Mouse (Mus musculus): ENCODE measurements around the gene Tbc1d22b. TPM values are rescaled to one million over a fixed set of nuclear protein-coding genes. Genes with fewer than 3 reads are reported as not detected.

Tbc1d22b gene
- total and polyA plus RNA-seq, 3 experiments: 5.3 to 30.2 (median 26.2) TPM

- H3K9me3 ChIP-seq (replicated peaks): peaks cover 4% of the 10 kb centered on the region; the same call in 1 of the 2 replicates
- H3K4me1 ChIP-seq (ENCODE audit: insufficient read depth, low read depth, low read length): no peaks in the 10 kb centered on the region; the same call in 1 of the 2 replicates
- H3K27me3 ChIP-seq (ENCODE audit: insufficient read depth, low read length): peaks cover 22% of the 10 kb centered on the region
- ATAC-seq (ENCODE audit: extremely low read depth, insufficient number of reproducible peaks, low FRiP score, poor library complexity, severe bottlenecking) (no peak), DNase-seq (ENCODE audit: low spot score) (no peak)
- H3K36me3 ChIP-seq (replicated peaks): no peaks in the 10 kb centered on the region
- H3K4me3 ChIP-seq (ENCODE audit: low read depth, low read length): no peak overlapping the region
- TF ChIP-seq TAL1 (conservative IDR thresholded peaks at IDR 0.05; ENCODE audit: low read depth, low read length): no peak
- no peak for TF ChIP-seq GATA2 (IDR thresholded peaks at IDR 0.05; ENCODE audit: borderline replicate concordance, low read depth, low read length)
- no peak for TF ChIP-seq GATA1 (IDR thresholded peaks at IDR 0.05; ENCODE audit: borderline replicate concordance, low read length)
- no peak for TF ChIP-seq POLR2AphosphoS5 (IDR thresholded peaks at IDR 0.05; ENCODE audit: insufficient replicate concordance, low read depth, low read length)
- no peak for TF ChIP-seq CTCF (IDR thresholded peaks at IDR 0.05; ENCODE audit: low read depth, low read length)
These were observed 15.7 kb upstream of the Tbc1d22b start for GRCm38 (mm10) chr17:29533866-29534265.

GRCm38 (mm10) chr17:29540426-29540825 lies 9.2 kb upstream of the Tbc1d22b start:
- TF ChIP-seq GATA2 (IDR thresholded peaks at IDR 0.05; ENCODE audit: borderline replicate concordance, low read depth, low read length) (no peak), POLR2AphosphoS5 (IDR thresholded peaks at IDR 0.05; ENCODE audit: insufficient replicate concordance, low read depth, low read length) (no peak), TAL1 (conservative IDR thresholded peaks at IDR 0.05; ENCODE audit: low read depth, low read length) (no peak), GATA1 (IDR thresholded peaks at IDR 0.05; ENCODE audit: borderline replicate concordance, low read length) (no peak), CTCF (IDR thresholded peaks at IDR 0.05; ENCODE audit: low read depth, low read length) (no peak)

GRCm38 (mm10) chr17:29541419-29541818 lies 8.2 kb upstream of the Tbc1d22b start:
- Histone ChIP-seq H3K4me3 (ENCODE audit: low read depth, low read length) (no peak overlapping the region), H3K27me3 (ENCODE audit: insufficient read depth, low read length) (peaks cover 21% of the 10 kb centered on the region), H3K4me1 (ENCODE audit: insufficient read depth, low read depth, low read length) (no peaks in the 10 kb centered on the region), H3K9me3 (replicated peaks) (0 out of 2 replicates have a peak, but pooled peaks cover 4% of the 10 kb centered on the region), H3K36me3 (replicated peaks) (no peaks in the 10 kb centered on the region)
- ATAC-seq (ENCODE audit: extremely low read depth, insufficient number of reproducible peaks, low FRiP score, poor library complexity, severe bottlenecking): no peak
- DNase-seq (ENCODE audit: low spot score): no peak
- TF ChIP-seq TAL1 (conservative IDR thresholded peaks at IDR 0.05; ENCODE audit: low read depth, low read length) (no peak), POLR2AphosphoS5 (IDR thresholded peaks at IDR 0.05; ENCODE audit: insufficient replicate concordance, low read depth, low read length) (no peak)

More at GRCm38 (mm10) chr17:29540426-29540825, 9.2 kb upstream of the Tbc1d22b start:
- Histone ChIP-seq H3K36me3 (replicated peaks) (no peaks in the 10 kb centered on the region), H3K4me1 (ENCODE audit: insufficient read depth, low read depth, low read length) (no peaks in the 10 kb centered on the region), H3K4me3 (ENCODE audit: low read depth, low read length) (no peak overlapping the region), H3K27me3 (ENCODE audit: insufficient read depth, low read length) (peaks cover 22% of the 10 kb centered on the region), H3K9me3 (replicated peaks) (no peaks in the 10 kb centered on the region)
- DNase-seq (ENCODE audit: low spot score) (no peak), ATAC-seq (ENCODE audit: extremely low read depth, insufficient number of reproducible peaks, low FRiP score, poor library complexity, severe bottlenecking) (no peak)

GRCm38 (mm10) chr17:29542831-29543690 lies 6.5 kb upstream of the Tbc1d22b start:
- Histone ChIP-seq H3K4me1 (ENCODE audit: insufficient read depth, low read depth, low read length) (no peaks in the 10 kb centered on the region), H3K36me3 (replicated peaks) (no peaks in the 10 kb centered on the region), H3K4me3 (ENCODE audit: low read depth, low read length) (no peak overlapping the region), H3K9me3 (replicated peaks) (0 out of 2 replicates have a peak, but pooled peaks cover 4% of the 10 kb centered on the region), H3K27me3 (ENCODE audit: insufficient read depth, low read length) (peaks cover 19% of the 10 kb centered on the region)
- TF ChIP-seq CTCF (IDR thresholded peaks at IDR 0.05; ENCODE audit: low read depth, low read length) (no peak), POLR2AphosphoS5 (IDR thresholded peaks at IDR 0.05; ENCODE audit: insufficient replicate concordance, low read depth, low read length) (no peak), TAL1 (conservative IDR thresholded peaks at IDR 0.05; ENCODE audit: low read depth, low read length) (no peak), GATA1 (IDR thresholded peaks at IDR 0.05; ENCODE audit: borderline replicate concordance, low read length) (no peak), GATA2 (IDR thresholded peaks at IDR 0.05; ENCODE audit: borderline replicate concordance, low read depth, low read length) (no peak)
- DNase-seq (ENCODE audit: low spot score) (no peak), ATAC-seq (ENCODE audit: extremely low read depth, insufficient number of reproducible peaks, low FRiP score, poor library complexity, severe bottlenecking) (no peak)

GRCm38 (mm10) chr17:29544064-29544463 lies 5.5 kb upstream of the Tbc1d22b start:
- H3K27me3 ChIP-seq (ENCODE audit: insufficient read depth, low read length): peaks cover 17% of the 10 kb centered on the region
- no peak for ATAC-seq (ENCODE audit: extremely low read depth, insufficient number of reproducible peaks, low FRiP score, poor library complexity, severe bottlenecking)
- TF ChIP-seq POLR2AphosphoS5 (IDR thresholded peaks at IDR 0.05; ENCODE audit: insufficient replicate concordance, low read depth, low read length): no peak
- no peak for TF ChIP-seq TAL1 (conservative IDR thresholded peaks at IDR 0.05; ENCODE audit: low read depth, low read length)
- TF ChIP-seq CTCF (IDR thresholded peaks at IDR 0.05; ENCODE audit: low read depth, low read length): no peak
- no peak for TF ChIP-seq GATA2 (IDR thresholded peaks at IDR 0.05; ENCODE audit: borderline replicate concordance, low read depth, low read length)
- TF ChIP-seq GATA1 (IDR thresholded peaks at IDR 0.05; ENCODE audit: borderline replicate concordance, low read length): no peak

GRCm38 (mm10) chr17:29545241-29545640 lies 4.3 kb upstream of the Tbc1d22b start:
- no peak for ATAC-seq (ENCODE audit: extremely low read depth, insufficient number of reproducible peaks, low FRiP score, poor library complexity, severe bottlenecking)
- no peak for TF ChIP-seq POLR2AphosphoS5 (IDR thresholded peaks at IDR 0.05; ENCODE audit: insufficient replicate concordance, low read depth, low read length)
- no peak for TF ChIP-seq CTCF (IDR thresholded peaks at IDR 0.05; ENCODE audit: low read depth, low read length)
- no peak for TF ChIP-seq GATA1 (IDR thresholded peaks at IDR 0.05; ENCODE audit: borderline replicate concordance, low read length)
- TF ChIP-seq TAL1 (conservative IDR thresholded peaks at IDR 0.05; ENCODE audit: low read depth, low read length): no peak
- TF ChIP-seq GATA2 (IDR thresholded peaks at IDR 0.05; ENCODE audit: borderline replicate concordance, low read depth, low read length): no peak

More at GRCm38 (mm10) chr17:29544064-29544463, 5.5 kb upstream of the Tbc1d22b start:
- H3K4me1 ChIP-seq (ENCODE audit: insufficient read depth, low read depth, low read length): 0 out of 2 replicates have a peak, but pooled peaks cover 5% of the 10 kb centered on the region
- no peaks in the 10 kb centered on the region for H3K36me3 ChIP-seq (replicated peaks)
- DNase-seq (ENCODE audit: low spot score): no peak
- 0 out of 2 replicates have a peak, but pooled peaks cover 4% of the 10 kb centered on the region for H3K9me3 ChIP-seq (replicated peaks)
- H3K4me3 ChIP-seq (ENCODE audit: low read depth, low read length): no peak overlapping the region

More at GRCm38 (mm10) chr17:29545241-29545640, 4.3 kb upstream of the Tbc1d22b start:
- 0 out of 2 replicates have a peak, but pooled peaks cover 4% of the 10 kb centered on the region for H3K9me3 ChIP-seq (replicated peaks)
- H3K4me3 ChIP-seq (ENCODE audit: low read depth, low read length): no peak overlapping the region
- DNase-seq (ENCODE audit: low spot score): no peak
- H3K36me3 ChIP-seq (replicated peaks): no peaks in the 10 kb centered on the region
- H3K4me1 ChIP-seq (ENCODE audit: insufficient read depth, low read depth, low read length): peaks cover 13% of the 10 kb centered on the region
- peaks cover 17% of the 10 kb centered on the region for H3K27me3 ChIP-seq (ENCODE audit: insufficient read depth, low read length)

Data from G1E (cell line).